Mouse (Mus musculus) frontal cortex, adult (tissue): ENCODE measurements at regions not wholly inside any gene's neighbourhood (a gene's known extent, or its start where the extent isn't known, plus 50 kb on each side); places are given as distances from the start of the nearest gene placed in this dataset.
A peak's percentile ranks its signal among the peaks of the same experiment; 100 is the strongest.

Experiments
- ATAC-seq: cut with Nextera tagmentation; 2 replicates; pipeline ENCODE4 v1.9.2; 2017; ENCODE audit warnings: mild to moderate bottlenecking, moderate library complexity, mixed read lengths; ENCODE audit not compliant: low TSS enrichment

- ATAC-seq, result peak; percentile 100
Observed at GRCm38 (mm10) chr4:27845521-27845920, 967.4 kb upstream of the Epha7 start.

GRCm38 (mm10) chr4:27846106-27846622 lies 966.8 kb upstream of the Epha7 start:
- ATAC-seq, result no peak

GRCm38 (mm10) chr4:27856086-27856485 lies 956.8 kb upstream of the Epha7 start:
- ATAC-seq, result no peak

GRCm38 (mm10) chr4:27887262-27887954 lies 925.5 kb upstream of the Epha7 start:
- ATAC-seq, result no peak

GRCm38 (mm10) chr4:27896396-27896795 lies 916.5 kb upstream of the Epha7 start:
- no peak for ATAC-seq

- no peak for ATAC-seq
Observed at GRCm38 (mm10) chr4:27945351-27945750, 867.6 kb upstream of the Epha7 start.

- no peak for ATAC-seq
Observed at GRCm38 (mm10) chr4:27945768-27946167, 867.2 kb upstream of the Epha7 start.

GRCm38 (mm10) chr4:27949970-27950717 lies 862.8 kb upstream of the Epha7 start:
- 0 out of 2 replicates have a peak, but pooled peaks have one; percentile 38 for ATAC-seq

GRCm38 (mm10) chr4:27965046-27965681 lies 847.8 kb upstream of the Epha7 start:
- ATAC-seq, result peak; percentile 100

GRCm38 (mm10) chr4:27970569-27970968 lies 842.4 kb upstream of the Epha7 start:
- ATAC-seq, result no peak

GRCm38 (mm10) chr4:27979210-27979771 lies 833.6 kb upstream of the Epha7 start:
- peak; percentile 44; the same call in 1 of the 2 replicates for ATAC-seq

GRCm38 (mm10) chr4:27979781-27980180 lies 833.1 kb upstream of the Epha7 start:
- no peak for ATAC-seq

- ATAC-seq, result no peak
Observed at GRCm38 (mm10) chr4:27981309-27981708, 831.6 kb upstream of the Epha7 start.

GRCm38 (mm10) chr4:27987986-27988423 lies 824.9 kb upstream of the Epha7 start:
- ATAC-seq, result no peak

- ATAC-seq, result peak; percentile 94
Observed at GRCm38 (mm10) chr4:27994411-27994810, 818.5 kb upstream of the Epha7 start.

GRCm38 (mm10) chr4:28001818-28002476 lies 811.0 kb upstream of the Epha7 start:
- ATAC-seq, result peak; percentile 97
